Mouse (Mus musculus) erythroblast, embryonic 14.5 days (primary cell): ENCODE results near the gene Galnt17.

Experiments used
- GATA1 ChIP-seq: IDR thresholded peaks from 2 replicates; pipeline ENCODE4 v1.6.1; 2012; ENCODE audit warnings: low read length, inconsistent platforms, mixed read lengths
- TAL1 ChIP-seq: IDR thresholded peaks from 3 replicates; pipeline ENCODE4 v1.6.1; 2012; ENCODE audit warnings: low read length, inconsistent platforms, mixed read lengths

GRCm38 (mm10) chr5:131306908-131307655, 1.2 kb downstream of the Galnt17 start:
- TF ChIP-seq GATA1: no peak
- TF ChIP-seq TAL1: no peak
